Mouse (Mus musculus) MEL (cell line): ENCODE data around the gene Siae. TPM values are rescaled to one million over a fixed set of nuclear protein-coding genes. Genes with fewer than 3 reads are reported as not detected.

Experiments used
- DNase-seq: peaks from one replicate; pipeline ENCODE4 v3.0.0; 2011; ENCODE audit warnings: low read depth, low spot score
- H3K27ac ChIP-seq: 2 replicates; pipeline ENCODE4 v1.5.1; 2012; ENCODE audit warnings: low read depth, mild to moderate bottlenecking, control low read depth, low read length, moderate library complexity; ENCODE audit not compliant: control insufficient read depth
- H3K27me3 ChIP-seq, 2 experiments: fragments of 150-350 bp in 1 of 2; sonication (generic) in 1 of 2; 2 replicates each; pipeline ENCODE4 v1.6.1; 2012; ENCODE audit warnings: low read length in 2 of 2, mild to moderate bottlenecking in 2 of 2, improper control_type of control experiment in 1 of 2, moderate library complexity in 1 of 2; ENCODE audit not compliant: insufficient read depth in 2 of 2, control insufficient read depth in 1 of 2
- H3K36me3 ChIP-seq, 2 experiments: 2 replicates each; pipeline ENCODE4 v1.6.1; 2012 to 2014; ENCODE audit warnings: low read length in 2 of 2, improper control_type of control experiment in 1 of 2, inconsistent platforms in 1 of 2, mild to moderate bottlenecking in 1 of 2; ENCODE audit not compliant: insufficient read depth in 2 of 2, control insufficient read depth in 1 of 2
- H3K4me1 ChIP-seq, 2 experiments: fragments of 150-350 bp in 1 of 2; sonication (generic) in 1 of 2; 2 replicates each; pipeline ENCODE4 v1.6.1; 2012; ENCODE audit warnings: low read length in 2 of 2, improper control_type of control experiment in 1 of 2, mild to moderate bottlenecking in 1 of 2; ENCODE audit not compliant: insufficient read depth in 2 of 2, control insufficient read depth in 1 of 2
- H3K4me3 ChIP-seq, 2 experiments: fragments of 150-350 bp in 1 of 2; sonication (generic) in 1 of 2; 2 replicates each; pipeline ENCODE4 v1.5.1; 2012; ENCODE audit warnings: low read depth in 2 of 2, low read length in 2 of 2, mild to moderate bottlenecking in 2 of 2, moderate library complexity in 2 of 2, control low read depth in 1 of 2, improper control_type of control experiment in 1 of 2; ENCODE audit not compliant: control insufficient read depth in 1 of 2, insufficient read depth in 1 of 2
- H3K79me2 ChIP-seq: 2 replicates; pipeline ENCODE4 v1.6.1; 2012; ENCODE audit warnings: mild to moderate bottlenecking, low read length, moderate library complexity; ENCODE audit not compliant: control insufficient read depth, poor library complexity, insufficient read depth
- H3K9ac ChIP-seq: 2 replicates; pipeline ENCODE4 v1.6.1; 2012; ENCODE audit warnings: low read depth, mild to moderate bottlenecking, control low read depth, low read length, moderate library complexity; ENCODE audit not compliant: control insufficient read depth, poor library complexity, severe bottlenecking
- H3K9me3 ChIP-seq: fragments of 150-350 bp; sonication (generic); replicated peaks from 2 replicates; pipeline ENCODE4 v1.6.1; 2012; ENCODE audit warnings: mild to moderate bottlenecking, low read length, improper control_type of control experiment, moderate library complexity; ENCODE audit not compliant: insufficient read depth
- E2F4 ChIP-seq: IDR thresholded peaks from 2 replicates; pipeline ENCODE4 v1.6.1; 2011; ENCODE audit warnings: low read depth, low read length, improper control_type of control experiment, borderline replicate concordance
- ELF1 ChIP-seq: IDR thresholded peaks from 2 replicates; pipeline ENCODE4 v1.6.1; 2014; ENCODE audit warnings: low read depth, mild to moderate bottlenecking, inconsistent platforms, low read length, improper control_type of control experiment, moderate library complexity
- EP300 ChIP-seq, 2 experiments: IDR thresholded peaks; 2 replicates each; pipeline ENCODE4 v1.6.1; 2011; ENCODE audit warnings: improper control_type of control experiment in 2 of 2, low read length in 2 of 2, low read depth in 1 of 2, mild to moderate bottlenecking in 1 of 2
- ETS1 ChIP-seq: IDR thresholded peaks from 2 replicates; pipeline ENCODE4 v1.6.1; 2012; ENCODE audit warnings: low read depth, mild to moderate bottlenecking, inconsistent platforms, low read length, improper control_type of control experiment, moderate library complexity
- GATA1 ChIP-seq: IDR thresholded peaks from 2 replicates; pipeline ENCODE4 v1.6.1; 2011; ENCODE audit warnings: low read depth, low read length, improper control_type of control experiment
- HCFC1 ChIP-seq: IDR thresholded peaks from 2 replicates; pipeline ENCODE4 v1.6.1; 2012; ENCODE audit warnings: low read depth, mild to moderate bottlenecking, inconsistent platforms, low read length, improper control_type of control experiment, moderate library complexity
- JUND ChIP-seq: IDR thresholded peaks from 2 replicates; pipeline ENCODE4 v1.6.1; 2011; ENCODE audit warnings: low read depth, mild to moderate bottlenecking, improper control_type of control experiment, low read length
- KAT2A ChIP-seq: conservative IDR thresholded peaks from 2 replicates; pipeline ENCODE4 v1.6.1; 2012; ENCODE audit warnings: low read depth, low read length, improper control_type of control experiment, inconsistent platforms
- MAFK ChIP-seq: IDR thresholded peaks from 2 replicates; pipeline ENCODE4 v1.6.1; 2011; ENCODE audit warnings: low read depth, mild to moderate bottlenecking, low read length, improper control_type of control experiment, borderline replicate concordance
- MAX ChIP-seq: IDR thresholded peaks from 2 replicates; pipeline ENCODE4 v1.6.1; 2011; ENCODE audit warnings: low read length, improper control_type of control experiment
- MEF2A ChIP-seq: IDR thresholded peaks from 2 replicates; pipeline ENCODE4 v1.6.1; 2014; ENCODE audit warnings: low read depth, mild to moderate bottlenecking, inconsistent platforms, low read length, improper control_type of control experiment; ENCODE audit not compliant: poor library complexity, insufficient replicate concordance, severe bottlenecking; ENCODE audit errors: extremely low read depth
- MXI1 ChIP-seq: IDR thresholded peaks from 2 replicates; pipeline ENCODE4 v1.6.1; 2011; ENCODE audit warnings: mild to moderate bottlenecking, low read depth, low read length, improper control_type of control experiment
- MYB ChIP-seq: IDR thresholded peaks from 2 replicates; pipeline ENCODE4 v1.6.1; 2011; ENCODE audit warnings: mild to moderate bottlenecking, low read depth, low read length, improper control_type of control experiment
- NELFE ChIP-seq: IDR thresholded peaks from 2 replicates; pipeline ENCODE4 v1.6.1; 2011; ENCODE audit warnings: low read depth, low read length, improper control_type of control experiment
- RCOR1 ChIP-seq: IDR thresholded peaks from 2 replicates; pipeline ENCODE4 v1.6.1; 2012; ENCODE audit warnings: low read depth, mild to moderate bottlenecking, inconsistent platforms, low read length, improper control_type of control experiment
- SIN3A ChIP-seq: IDR thresholded peaks from 2 replicates; pipeline ENCODE4 v1.6.1; 2012; ENCODE audit warnings: low read length, improper control_type of control experiment, inconsistent platforms
- SMC3 ChIP-seq: IDR thresholded peaks from 2 replicates; pipeline ENCODE4 v1.6.1; 2011; ENCODE audit warnings: low read depth, low read length, improper control_type of control experiment
- TAL1 ChIP-seq: IDR thresholded peaks from 2 replicates; pipeline ENCODE4 v1.6.1; 2012; ENCODE audit warnings: mild to moderate bottlenecking, inconsistent platforms, low read length, moderate library complexity, mixed read lengths
- TBP ChIP-seq: IDR thresholded peaks from 2 replicates; pipeline ENCODE4 v1.8.0; 2011; ENCODE audit warnings: low read depth, low read length, improper control_type of control experiment
- TCF12 ChIP-seq: IDR thresholded peaks from 2 replicates; pipeline ENCODE4 v1.6.1; 2014; ENCODE audit warnings: low read depth, mild to moderate bottlenecking, inconsistent platforms, low read length, improper control_type of control experiment, moderate library complexity
- UBTF ChIP-seq: IDR thresholded peaks from 2 replicates; pipeline ENCODE4 v1.6.1; 2012; ENCODE audit warnings: low read depth, mild to moderate bottlenecking, inconsistent platforms, low read length, improper control_type of control experiment, moderate library complexity, borderline replicate concordance; ENCODE audit not compliant: insufficient read depth
- USF1 ChIP-seq: IDR thresholded peaks from 2 replicates; pipeline ENCODE4 v1.6.1; 2014; ENCODE audit warnings: low read depth, mild to moderate bottlenecking, inconsistent platforms, low read length, improper control_type of control experiment, moderate library complexity
- USF2 ChIP-seq, 2 experiments: IDR thresholded peaks; 2 replicates each; pipeline ENCODE4 v1.6.1; 2011 to 2012; ENCODE audit warnings: improper control_type of control experiment in 2 of 2, low read length in 2 of 2, borderline replicate concordance in 1 of 2, inconsistent platforms in 1 of 2, low read depth in 1 of 2, mild to moderate bottlenecking in 1 of 2; ENCODE audit not compliant: insufficient read depth in 1 of 2
- ZKSCAN1 ChIP-seq: IDR thresholded peaks from 2 replicates; pipeline ENCODE4 v1.6.1; 2012; ENCODE audit warnings: low read depth, mild to moderate bottlenecking, inconsistent platforms, low read length, improper control_type of control experiment, moderate library complexity
- ZNF384 ChIP-seq: IDR thresholded peaks from 2 replicates; pipeline ENCODE4 v1.6.1; 2012; ENCODE audit warnings: low read depth, mild to moderate bottlenecking, inconsistent platforms, low read length, improper control_type of control experiment
- polyA plus RNA-seq, 2 experiments: library from polyadenylated mRNA; stranded (reverse) in 1 of 2; unstranded in 1 of 2; fragments of >175 nt in 1 of 2; fragments of >200 nt in 1 of 2; gene quantifications; 2 replicates each; pipeline versions ENCODE4 v1.2.1 to v1.2.4; 2012; ENCODE audit warnings: low replicate concordance in 2 of 2, low read depth in 1 of 2; ENCODE audit not compliant: insufficient read length in 2 of 2, insufficient read depth in 1 of 2, missing spikeins in 1 of 2
- total RNA-seq: library from RNA; depleted of rRNA; stranded (reverse); fragments of 300-350 nt; gene quantifications from 2 replicates; pipeline ENCODE4 v1.2.3, GENCODE M21; 2012

Siae gene
- total and polyA plus RNA-seq, 3 experiments: 4.9 to 9.2 TPM; not detected in 1

- no peak for TF ChIP-seq MYB
- TF ChIP-seq ELF1: no peak
- no peak for TF ChIP-seq JUND
- TF ChIP-seq E2F4: peak; percentile 73; the same call in 1 of the 2 replicates
- TF ChIP-seq TCF12: no peak
- no peak for TF ChIP-seq ZNF384
- no peak for TF ChIP-seq UBTF
- 0 out of 2 replicates have a peak, but pooled peaks have one; percentile 19 for TF ChIP-seq SIN3A
- no peak for TF ChIP-seq NELFE
- TF ChIP-seq SMC3: no peak
- TF ChIP-seq MAFK: no peak
- TF ChIP-seq USF1: no peak
- no peak for TF ChIP-seq ZKSCAN1
These were observed 2.8 kb upstream of the Siae start, which contains the start of gene Nrgn (continued) for GRCm38 (mm10) chr9:37552536-37553293.

- H3K79me2 ChIP-seq: no peaks in the 10 kb centered on the region
- H3K36me3 ChIP-seq: peaks cover 0 to 24% of the 10 kb centered on the region in 2 experiments; a peak in 2 of 4 replicates
- no peak overlapping the region for H3K4me3 ChIP-seq
- peaks cover 6 to 27% of the 10 kb centered on the region in 2 experiments for H3K4me1 ChIP-seq
- peak overlapping the region; percentile 75 for H3K27ac ChIP-seq
- no peak overlapping the region for H3K9ac ChIP-seq
- DNase-seq: peak; percentile 83
- H3K9me3 ChIP-seq: no peaks in the 10 kb centered on the region
- no peaks in the 10 kb centered on the region for H3K27me3 ChIP-seq
- TF ChIP-seq SIN3A: peak; percentile 78
- TF ChIP-seq MEF2A: no peak
- 0 out of 2 replicates have a peak, but pooled peaks have one; percentile 45 for TF ChIP-seq HCFC1
- TF ChIP-seq TCF12: peak; percentile 93
- TF ChIP-seq TAL1: peak; percentile 97
- 0 out of 2 replicates have a peak, but pooled peaks have one; percentile 10 for TF ChIP-seq MAFK
- TF ChIP-seq JUND: no peak
- peak; percentile 75 for TF ChIP-seq MAX
- TF ChIP-seq NELFE: no peak
- peak; percentile 86 for TF ChIP-seq GATA1
- peak; percentile 91 to 94 for TF ChIP-seq EP300 (IDR thresholded peaks at IDR 0.05; ENCODE audit: low read depth in 1 of 2, low read length in 2 of 2)
- peak; percentile 95 for TF ChIP-seq RCOR1
- peak; percentile 93 for TF ChIP-seq USF1
- peak; percentile 53; the same call in 1 of the 2 replicates for TF ChIP-seq MXI1
- no peak for TF ChIP-seq KAT2A
- TF ChIP-seq ETS1: peak; percentile 89
- TF ChIP-seq E2F4: no peak
- peak; percentile 50; the same call in 1 of the 2 replicates for TF ChIP-seq TBP
- peak; percentile 47 to 82; a peak in 3 of 4 replicates for TF ChIP-seq USF2 (IDR thresholded peaks at IDR 0.05; ENCODE audit: borderline replicate concordance in 1 of 2, insufficient read depth in 1 of 2, low read depth in 1 of 2, low read length in 2 of 2)
These were observed 1.2 kb upstream of the Siae start for GRCm38 (mm10) chr9:37554279-37554678.
